Mouse (Mus musculus): ENCODE measurements around the gene Rdh8. TPM values are rescaled to one million over a fixed set of nuclear protein-coding genes. Genes with fewer than 3 reads are reported as not detected.

Gene Rdh8
- not detected in 2 replicates for polyA plus RNA-seq (2021; fragmentation: Nextera tagmentation)
- long read RNA-seq, experiment 1 = 0 reads
- long read RNA-seq, experiment 2 = 0 reads

GRCm38 (mm10) chr9:20818236-20818635 is at the start of gene Rdh8:
Rdh8 (plus strand) TSS chr9:20818503.

GRCm38 (mm10) chr9:20814521-20815272 is 3.6 kb upstream of the Rdh8 start, which contains the start of gene Col5a3:
Col5a3 (minus strand) TSS chr9:20815067.

DNA sequence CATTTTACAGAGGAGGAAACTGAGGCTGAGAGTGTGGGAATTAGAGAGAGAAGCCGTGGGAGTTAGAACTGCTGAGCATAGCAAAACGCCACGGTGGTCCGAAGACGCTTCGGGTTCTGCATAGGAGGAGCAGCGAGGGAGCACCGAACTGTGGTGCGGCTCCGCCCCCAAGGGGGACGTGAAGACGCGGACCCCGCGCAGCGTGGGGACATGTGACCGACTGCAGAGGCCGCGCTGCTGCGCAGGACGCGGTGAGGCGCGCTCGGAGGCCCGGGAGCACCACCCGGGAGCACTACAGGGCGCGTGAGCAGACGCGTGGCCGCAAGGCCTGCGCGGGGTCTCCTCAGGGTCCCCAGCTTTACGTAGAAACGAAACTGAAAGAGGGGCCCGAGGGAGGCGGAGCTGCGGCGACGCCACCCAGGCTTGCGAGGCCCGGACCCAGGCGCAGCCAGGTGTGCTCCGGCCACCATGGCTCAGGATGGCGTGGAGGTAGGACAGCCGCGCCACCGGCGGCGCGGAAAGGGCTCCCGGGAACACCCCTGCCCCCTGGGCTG is 50.2 kb downstream of the Rdh8 start, which contains the start of gene A230050P20Rik:
Gene A230050P20Rik, plus strand, starts transcription at position 195 of the 554 bp plus-strand sequence.

Other genes with a start within 250 kb of the Rdh8 start
- gene Zfp846, start 237.2 kb upstream of the Rdh8 start, polyA plus RNA-seq (2021; fragmentation: Nextera tagmentation) = 17.8 and 18.2 TPM in 2 replicates
- gene Ubl5, start 175.6 kb upstream of the Rdh8 start, polyA plus RNA-seq (2021; fragmentation: Nextera tagmentation) = 854 and 942 TPM in 2 replicates
- 6.4 and 7.5 TPM in 2 replicates for gene Fbxl12, start 173.7 kb upstream of the Rdh8 start, polyA plus RNA-seq (2021; fragmentation: Nextera tagmentation)
- 57.9 and 58.1 TPM in 2 replicates for gene Pin1, start 166.4 kb upstream of the Rdh8 start, polyA plus RNA-seq (2021; fragmentation: Nextera tagmentation)
- 20.0 and 30.7 TPM in 2 replicates for gene Olfm2, start 72.2 kb upstream of the Rdh8 start, polyA plus RNA-seq (2021; fragmentation: Nextera tagmentation)
- 0.05 TPM in 1 of 2 replicates, not detected in the other for gene Col5a3, start 3.4 kb upstream of the Rdh8 start, polyA plus RNA-seq (2021; fragmentation: Nextera tagmentation)
- 29.3 and 32.9 TPM in 2 replicates for gene A230050P20Rik, start 50.1 kb downstream of the Rdh8 start, polyA plus RNA-seq (2021; fragmentation: Nextera tagmentation)
- gene Angptl6, start 61.2 kb downstream of the Rdh8 start, polyA plus RNA-seq (2021; fragmentation: Nextera tagmentation) = 20.1 and 21.8 TPM in 2 replicates
- 13.0 and 17.4 TPM in 2 replicates for gene Ppan, start 69.7 kb downstream of the Rdh8 start, polyA plus RNA-seq (2021; fragmentation: Nextera tagmentation)
- 184 and 197 TPM in 2 replicates for gene Eif3g, start 80.1 kb downstream of the Rdh8 start, polyA plus RNA-seq (2021; fragmentation: Nextera tagmentation)
- 7.4 and 8.8 TPM in 2 replicates for gene Dnmt1, start 141.4 kb downstream of the Rdh8 start, polyA plus RNA-seq (2021; fragmentation: Nextera tagmentation)
- gene S1pr2, start 158.3 kb downstream of the Rdh8 start, polyA plus RNA-seq (2021; fragmentation: Nextera tagmentation) = 3.2 and 3.8 TPM in 2 replicates
- 135 and 156 TPM in 2 replicates for gene Mrpl4, start 184.2 kb downstream of the Rdh8 start, polyA plus RNA-seq (2021; fragmentation: Nextera tagmentation)
- gene Icam1, start 197.5 kb downstream of the Rdh8 start, polyA plus RNA-seq (2021; fragmentation: Nextera tagmentation) = 1.2 and 2.0 TPM in 2 replicates
- gene Icam4, start 210.9 kb downstream of the Rdh8 start, polyA plus RNA-seq (2021; fragmentation: Nextera tagmentation) = 2.9 and 3.0 TPM in 2 replicates
- gene Icam5, start 213.6 kb downstream of the Rdh8 start, polyA plus RNA-seq (2021; fragmentation: Nextera tagmentation) = 93.7 and 111 TPM in 2 replicates
- gene Zglp1, start 248.6 kb downstream of the Rdh8 start, polyA plus RNA-seq (2021; fragmentation: Nextera tagmentation) = not detected in 2 replicates

Data from layer of hippocampus, adult 6 months (tissue).